Mouse (Mus musculus) intestine, embryonic 15.5 days (tissue): ENCODE measurements around the gene Parvg. TPM values are rescaled to one million over a fixed set of nuclear protein-coding genes. Genes with fewer than 3 reads are reported as not detected.
"Not testable (repeated sequence)": the region's sequence is repeated elsewhere in the genome, so short reads cannot be mapped to it uniquely, and the experiment has no call there.

Source experiments
- ATAC-seq: fragments of 200-750 bp; cut with Nextera tagmentation; 2 replicates; pipeline ENCODE4 v1.8.0; 2017; ENCODE audit warnings: moderate TSS enrichment, moderate library complexity
- H3K27ac ChIP-seq: fragments of 300-500 bp; sonication (generic); 2 replicates; pipeline ENCODE4 v1.5.1; 2015; ENCODE audit warnings: mild to moderate bottlenecking, inconsistent platforms
- H3K27me3 ChIP-seq: fragments of 300-500 bp; sonication (generic); replicated peaks from 2 replicates; pipeline ENCODE4 v1.6.1; 2015; ENCODE audit warnings: inconsistent platforms
- H3K36me3 ChIP-seq: fragments of 300-500 bp; sonication (generic); 2 replicates; pipeline ENCODE4 v1.6.1; 2015; ENCODE audit warnings: inconsistent platforms
- H3K4me1 ChIP-seq: fragments of 300-500 bp; sonication (generic); replicated peaks from 2 replicates; pipeline ENCODE4 v1.6.1; 2015; ENCODE audit warnings: inconsistent platforms
- H3K4me2 ChIP-seq: fragments of 300-500 bp; sonication (generic); replicated peaks from 2 replicates; pipeline ENCODE4 v1.6.1; 2015; ENCODE audit warnings: mild to moderate bottlenecking, inconsistent platforms
- H3K4me3 ChIP-seq: fragments of 300-500 bp; sonication (generic); replicated peaks from 2 replicates; pipeline ENCODE4 v1.5.1; 2015; ENCODE audit warnings: inconsistent platforms
- H3K9ac ChIP-seq: fragments of 300-500 bp; sonication (generic); 2 replicates; pipeline ENCODE4 v1.6.1; 2015; ENCODE audit warnings: inconsistent platforms
- H3K9me3 ChIP-seq: fragments of 300-500 bp; sonication (generic); 2 replicates; pipeline ENCODE4 v1.6.1; 2016; ENCODE audit warnings: inconsistent platforms
- WGBS: fragments of 180-500 bp; shearing (Covaris S2); methylation state at CpG from one replicate; pipeline ENCODE4 v1.1.7; 2015; 5-methylcytosine and 5-hydroxymethylcytosine counted together
- polyA plus RNA-seq: library from polyadenylated mRNA; unstranded; fragments of >200 nt; fragmentation: Nextera tagmentation; extraction: Ambion mirVana; gene quantifications from 2 replicates; pipeline ENCODE4 v1.2.1, GENCODE M21; 2015

Gene Parvg
- 3.0 and 3.8 TPM in 2 replicates for polyA plus RNA-seq

- H3K27ac ChIP-seq, result no peak within 1 kb of the TSS
- H3K36me3 ChIP-seq, result no peaks in the 10 kb centered on the region
- no peak within 1 kb of the TSS for H3K4me2 ChIP-seq
- ATAC-seq, result no peak
- 73% methylated on average over 10 of the region's 10 CpGs for WGBS
- no peaks in the 10 kb centered on the region for H3K9me3 ChIP-seq
- H3K4me3 ChIP-seq, result no peak within 1 kb of the TSS
- H3K4me1 ChIP-seq, result no peaks in the 10 kb centered on the region
- no peak within 1 kb of the TSS for H3K9ac ChIP-seq
- H3K27me3 ChIP-seq, result no peaks in the 10 kb centered on the region
These were observed at the start of gene Parvg for GRCm38 (mm10) chr15:84323966-84324869. Gene Parvg, plus strand, starts transcription at chr15:84324026.

- Histone ChIP-seq H3K9me3 (no peaks in the 10 kb centered on the region), H3K4me3 (no peak overlapping the region), H3K4me1 (no peaks in the 10 kb centered on the region), H3K4me2 (no peak overlapping the region), H3K36me3 (no peaks in the 10 kb centered on the region), H3K9ac (no peak overlapping the region), H3K27ac (no peak overlapping the region), H3K27me3 (no peaks in the 10 kb centered on the region)
- 76% methylated on average over 4 of the region's 4 CpGs for WGBS
- no peak for ATAC-seq
These were observed 47.8 kb upstream of the Parvg start for GRCm38 (mm10) chr15:84276066-84276465.

- no peak for ATAC-seq
- Histone ChIP-seq H3K9ac (no peak overlapping the region), H3K4me1 (no peaks in the 10 kb centered on the region), H3K9me3 (no peaks in the 10 kb centered on the region), H3K27ac (no peak overlapping the region), H3K36me3 (no peaks in the 10 kb centered on the region), H3K4me3 (no peak overlapping the region), H3K27me3 (no peaks in the 10 kb centered on the region), H3K4me2 (no peak overlapping the region)
- WGBS, result 78% methylated on average over 7 of the region's 7 CpGs
These were observed 45.7 kb upstream of the Parvg start for GRCm38 (mm10) chr15:84278091-84278490.

- Histone ChIP-seq H3K9ac (no peak overlapping the region), H3K9me3 (no peaks in the 10 kb centered on the region), H3K4me1 (no peaks in the 10 kb centered on the region), H3K27me3 (no peaks in the 10 kb centered on the region), H3K36me3 (no peaks in the 10 kb centered on the region), H3K4me3 (no peak overlapping the region), H3K4me2 (no peak overlapping the region), H3K27ac (no peak overlapping the region)
- no peak for ATAC-seq
- 57% methylated on average over 7 of the region's 7 CpGs for WGBS
These were observed 45.2 kb upstream of the Parvg start for GRCm38 (mm10) chr15:84278656-84279055.

- Histone ChIP-seq H3K27me3 (no peaks in the 10 kb centered on the region), H3K4me3 (no peak overlapping the region), H3K36me3 (no peaks in the 10 kb centered on the region), H3K4me2 (no peak overlapping the region), H3K4me1 (no peaks in the 10 kb centered on the region), H3K27ac (no peak overlapping the region), H3K9ac (no peak overlapping the region), H3K9me3 (no peaks in the 10 kb centered on the region)
- 82% methylated on average over 8 of the region's 8 CpGs for WGBS
- ATAC-seq, result no peak
These were observed 43.5 kb upstream of the Parvg start for GRCm38 (mm10) chr15:84280309-84280708.

- H3K4me2 ChIP-seq, result no peak overlapping the region
- H3K9me3 ChIP-seq, result no peaks in the 10 kb centered on the region
- no peak overlapping the region for H3K27ac ChIP-seq
- no peak for ATAC-seq
- no peaks in the 10 kb centered on the region for H3K36me3 ChIP-seq
- no peaks in the 10 kb centered on the region for H3K27me3 ChIP-seq
- no peaks in the 10 kb centered on the region for H3K4me1 ChIP-seq
- no peak overlapping the region for H3K9ac ChIP-seq
- no peak overlapping the region for H3K4me3 ChIP-seq
- 85% methylated on average over 11 of the region's 11 CpGs for WGBS
These were observed 43.0 kb upstream of the Parvg start for GRCm38 (mm10) chr15:84280712-84281347.

- H3K4me3 ChIP-seq, result no peak overlapping the region
- no peak for ATAC-seq
- H3K4me2 ChIP-seq, result no peak overlapping the region
- no peaks in the 10 kb centered on the region for H3K9me3 ChIP-seq
- no peak overlapping the region for H3K9ac ChIP-seq
- H3K27me3 ChIP-seq, result no peaks in the 10 kb centered on the region
- H3K27ac ChIP-seq, result no peak overlapping the region
- WGBS, result 72% methylated on average over 20 of the region's 20 CpGs
- H3K36me3 ChIP-seq, result no peaks in the 10 kb centered on the region
- no peaks in the 10 kb centered on the region for H3K4me1 ChIP-seq
These were observed 41.4 kb upstream of the Parvg start for GRCm38 (mm10) chr15:84282206-84283085.

GRCm38 (mm10) chr15:84284059-84284458 is 39.8 kb upstream of the Parvg start:
- Histone ChIP-seq H3K9me3 (no peaks in the 10 kb centered on the region), H3K36me3 (no peaks in the 10 kb centered on the region), H3K9ac (no peak overlapping the region), H3K27me3 (no peaks in the 10 kb centered on the region), H3K4me2 (no peak overlapping the region), H3K4me3 (no peak overlapping the region), H3K4me1 (no peaks in the 10 kb centered on the region), H3K27ac (no peak overlapping the region)
- ATAC-seq, result no peak
- 65% methylated on average over 5 of the region's 5 CpGs for whole genome bisulfite sequencing

- Histone ChIP-seq H3K4me2 (no peak overlapping the region), H3K36me3 (no peaks in the 10 kb centered on the region), H3K9ac (no peak overlapping the region), H3K27ac (no peak overlapping the region), H3K9me3 (no peaks in the 10 kb centered on the region), H3K27me3 (no peaks in the 10 kb centered on the region), H3K4me3 (no peak overlapping the region), H3K4me1 (no peaks in the 10 kb centered on the region)
- 79% methylated on average over 7 of the region's 7 CpGs for WGBS
- ATAC-seq, result no peak
These were observed 38.4 kb upstream of the Parvg start for GRCm38 (mm10) chr15:84285453-84285852.

- not testable (repeated sequence) for H3K9ac ChIP-seq, H3K27ac ChIP-seq, H3K4me2 ChIP-seq, ATAC-seq, H3K36me3 ChIP-seq, H3K9me3 ChIP-seq, H3K27me3 ChIP-seq, H3K4me3 ChIP-seq, H3K4me1 ChIP-seq
- 95% methylated on average over 1 of the region's 1 CpGs for WGBS
These were observed 34.9 kb upstream of the Parvg start for GRCm38 (mm10) chr15:84288953-84289352.

- no peak overlapping the region for H3K27ac ChIP-seq
- 88% methylated on average over 5 of the region's 5 CpGs for WGBS
- no peaks in the 10 kb centered on the region for H3K4me1 ChIP-seq
- no peak overlapping the region for H3K4me2 ChIP-seq
- no peak overlapping the region for H3K9ac ChIP-seq
- no peaks in the 10 kb centered on the region for H3K36me3 ChIP-seq
- no peak for ATAC-seq
- no peaks in the 10 kb centered on the region for H3K9me3 ChIP-seq
- H3K4me3 ChIP-seq, result no peak overlapping the region
- no peaks in the 10 kb centered on the region for H3K27me3 ChIP-seq
These were observed 32.7 kb upstream of the Parvg start for GRCm38 (mm10) chr15:84291097-84291496.

GRCm38 (mm10) chr15:84293590-84293989 is 30.2 kb upstream of the Parvg start:
- Histone ChIP-seq H3K9ac (no peak overlapping the region), H3K9me3 (no peaks in the 10 kb centered on the region), H3K4me3 (no peak overlapping the region), H3K27me3 (no peaks in the 10 kb centered on the region), H3K4me2 (no peak overlapping the region), H3K36me3 (no peaks in the 10 kb centered on the region), H3K27ac (no peak overlapping the region), H3K4me1 (peaks cover 3% of the 10 kb centered on the region; the same call in 1 of the 2 replicates)
- 84% methylated on average over 12 of the region's 12 CpGs for WGBS
- ATAC-seq, result no peak
